Mouse (Mus musculus) embryonic fibroblast, embryonic 13.5 days (primary cell): Measurements from ENCODE around the gene Cdk15. TPM values are rescaled to one million over a fixed set of nuclear protein-coding genes. Genes with fewer than 3 reads are reported as not detected.

ENCODE experiments used
- H3K27ac ChIP-seq: 2 replicates; pipeline ENCODE4 v1.5.1; 2012; ENCODE audit warnings: low read length, control low read depth, inconsistent platforms; ENCODE audit not compliant: insufficient read depth
- H3K4me1 ChIP-seq: 2 replicates; pipeline ENCODE4 v1.6.1; 2011; ENCODE audit warnings: low read length; ENCODE audit not compliant: control insufficient read depth, insufficient read depth
- H3K4me3 ChIP-seq: 2 replicates; pipeline ENCODE4 v1.5.1; 2011; ENCODE audit warnings: mild to moderate bottlenecking, control low read depth, low read length; ENCODE audit not compliant: insufficient read depth
- CTCF ChIP-seq: IDR thresholded peaks from 2 replicates; pipeline ENCODE4 v1.5.1; 2011; ENCODE audit warnings: mild to moderate bottlenecking, control low read depth, low read length, moderate library complexity, borderline replicate concordance; ENCODE audit not compliant: insufficient read depth
- POLR2A ChIP-seq: IDR thresholded peaks from 2 replicates; pipeline ENCODE4 v1.6.1; 2011; ENCODE audit warnings: low read depth, mild to moderate bottlenecking, control low read depth, low read length, moderate library complexity
- polyA plus RNA-seq: library from polyadenylated mRNA; stranded (reverse); fragments of >200 nt; gene quantifications from 2 replicates; pipeline ENCODE4 v1.2.4, GENCODE M21; 2011; ENCODE audit warnings: low read depth; ENCODE audit not compliant: missing spikeins, insufficient read length

Cdk15 gene
- polyA plus RNA-seq, 1 experiment = 0.74 TPM

DNA sequence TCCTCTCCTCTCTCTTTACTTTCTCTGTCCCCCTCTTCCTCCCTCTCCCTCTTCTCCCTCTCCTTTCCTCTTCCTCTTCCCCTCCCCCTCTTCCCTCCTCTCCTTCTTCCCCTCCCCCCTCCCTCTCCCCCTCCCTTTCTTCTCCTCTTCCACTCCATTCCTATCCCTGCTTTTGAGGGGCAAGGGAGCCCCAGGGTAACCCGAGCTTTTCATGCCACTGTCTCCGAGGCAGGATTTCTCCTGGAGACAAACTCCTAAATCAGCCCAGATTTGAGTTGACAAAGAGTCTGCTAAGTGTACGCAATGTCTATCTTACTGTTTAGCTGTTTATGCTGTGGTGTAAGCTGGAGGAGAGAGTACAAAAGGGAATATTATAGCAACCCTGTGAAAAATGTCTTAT lies 85.0 kb downstream of the Cdk15 start:
- H3K27ac ChIP-seq = no peak overlapping the region

DNA sequence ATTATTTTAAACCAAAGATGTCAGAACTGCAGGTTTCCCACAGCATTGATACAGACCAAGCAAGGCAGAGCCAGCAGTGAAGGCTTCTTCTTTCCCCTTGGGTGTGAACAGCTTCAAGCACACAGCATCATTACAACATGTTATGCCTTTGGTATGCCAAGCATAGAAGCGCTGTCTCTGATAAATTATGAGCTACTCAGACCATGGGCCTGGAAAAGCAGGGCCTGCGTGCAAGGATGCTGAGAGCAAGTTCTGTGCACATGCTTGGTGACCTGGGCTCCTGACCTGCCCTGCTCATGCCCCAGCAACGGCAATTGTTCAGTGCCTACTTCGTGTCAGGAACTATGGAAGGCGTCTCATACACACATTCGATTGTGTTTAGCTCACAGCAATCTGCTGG lies 85.4 kb downstream of the Cdk15 start:
- Histone ChIP-seq H3K4me1 (peaks cover 3% of the 10 kb centered on the region; the same call in 1 of the 2 replicates), H3K27ac (no peak overlapping the region), H3K4me3 (no peak overlapping the region)
- TF ChIP-seq POLR2A (no peak), CTCF (no peak)

More for the DNA sequence above, 85.0 kb downstream of the Cdk15 start:
- peaks cover 3% of the 10 kb centered on the region; the same call in 1 of the 2 replicates for H3K4me1 ChIP-seq
- no peak overlapping the region for H3K4me3 ChIP-seq
- no peak for TF ChIP-seq POLR2A
- TF ChIP-seq CTCF = no peak

DNA sequence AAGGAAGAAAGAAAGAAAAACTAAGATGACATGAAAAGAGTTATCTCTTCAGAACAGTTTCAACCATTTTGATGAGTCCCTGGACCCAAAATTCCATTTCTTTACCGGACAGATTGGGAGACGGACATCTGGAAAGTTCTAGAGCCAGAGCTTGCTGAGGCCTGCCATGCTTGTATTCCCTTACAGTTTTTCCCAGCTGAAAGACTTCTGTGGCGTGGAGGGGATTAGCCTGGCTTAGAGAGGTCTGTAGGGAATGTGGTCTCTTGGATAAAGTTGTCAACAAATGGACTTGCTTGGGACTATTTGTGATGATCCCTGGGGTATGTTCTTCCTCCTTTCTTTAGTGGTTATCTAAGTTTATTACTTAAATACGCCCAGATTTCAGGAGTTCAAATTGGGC lies 96.0 kb downstream of the Cdk15 start:
- H3K27ac ChIP-seq = no peak overlapping the region
- no peak overlapping the region for H3K4me3 ChIP-seq
- peaks cover 4% of the 10 kb centered on the region; the same call in 1 of the 2 replicates for H3K4me1 ChIP-seq
- no peak for TF ChIP-seq POLR2A
- TF ChIP-seq CTCF = no peak

DNA sequence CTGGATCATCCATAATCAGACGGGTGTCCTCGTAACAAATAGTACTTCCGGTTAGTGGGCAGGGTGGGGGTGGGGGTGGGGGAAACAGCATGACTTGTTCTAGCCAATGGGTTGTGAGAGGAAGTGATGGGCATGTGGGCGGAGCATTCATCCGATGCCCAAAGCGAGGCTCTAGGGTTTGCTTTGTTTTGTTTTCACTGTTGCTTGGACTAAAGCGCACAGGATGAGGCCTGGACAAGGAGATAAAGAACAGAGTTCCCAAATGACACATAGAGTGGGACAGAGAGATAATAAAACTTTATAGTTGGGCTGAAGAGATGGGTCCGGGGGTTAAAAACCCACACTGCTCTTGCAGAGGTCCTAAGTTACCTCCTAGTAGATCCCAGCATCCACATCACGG lies 98.7 kb downstream of the Cdk15 start:
- H3K27ac ChIP-seq = no peak overlapping the region
- peaks cover 4% of the 10 kb centered on the region; the same call in 1 of the 2 replicates for H3K4me1 ChIP-seq
- no peak for TF ChIP-seq POLR2A
- TF ChIP-seq CTCF = no peak
- no peak overlapping the region for H3K4me3 ChIP-seq

DNA sequence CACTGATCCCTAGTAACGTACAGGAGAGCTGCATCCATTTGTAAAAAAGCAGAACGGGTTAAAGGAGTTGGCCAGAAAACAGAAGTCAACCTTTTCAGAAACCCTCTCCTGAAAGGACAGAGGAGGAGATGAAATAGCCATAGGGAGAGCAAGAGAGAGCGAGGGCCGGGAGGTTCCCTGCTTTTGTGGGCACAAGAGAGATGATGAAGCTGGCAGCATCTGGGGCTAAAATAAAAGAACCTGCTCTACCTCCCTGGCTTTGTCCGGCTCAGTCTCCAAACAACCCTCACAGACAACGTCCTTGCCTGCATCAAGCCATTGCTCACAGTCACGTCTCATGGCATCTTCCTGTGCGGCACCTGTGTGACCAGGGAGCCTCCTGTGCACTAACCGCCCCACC lies 102.4 kb downstream of the Cdk15 start:
- no peak for TF ChIP-seq CTCF
- Histone ChIP-seq H3K4me3 (no peak overlapping the region), H3K27ac (no peak overlapping the region), H3K4me1 (peaks cover 4% of the 10 kb centered on the region; the same call in 1 of the 2 replicates)

DNA sequence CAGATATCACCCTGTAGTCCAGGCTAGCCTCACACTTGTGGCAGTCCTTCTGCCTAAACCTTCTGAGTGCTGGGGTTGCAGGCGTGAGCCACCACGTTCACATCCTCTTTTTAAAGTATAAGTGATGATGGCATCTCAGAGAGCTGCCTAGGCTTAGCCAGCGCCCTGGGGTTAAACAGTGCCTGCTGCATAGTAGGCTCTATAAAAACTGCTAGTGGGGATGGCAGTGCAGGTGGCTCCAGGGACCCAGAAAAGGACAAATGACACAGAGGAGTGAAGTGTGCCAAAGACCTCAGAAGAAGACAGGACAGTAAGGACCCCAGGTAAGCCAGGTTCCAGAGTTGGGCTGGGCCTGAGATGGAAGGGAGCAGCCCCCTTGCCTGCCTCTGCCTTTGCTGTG lies 104.1 kb downstream of the Cdk15 start:
- H3K27ac ChIP-seq = no peak overlapping the region
- H3K4me1 ChIP-seq = peaks cover 4% of the 10 kb centered on the region; the same call in 1 of the 2 replicates
- no peak overlapping the region for H3K4me3 ChIP-seq
- no peak for TF ChIP-seq CTCF
- no peak for TF ChIP-seq POLR2A

DNA sequence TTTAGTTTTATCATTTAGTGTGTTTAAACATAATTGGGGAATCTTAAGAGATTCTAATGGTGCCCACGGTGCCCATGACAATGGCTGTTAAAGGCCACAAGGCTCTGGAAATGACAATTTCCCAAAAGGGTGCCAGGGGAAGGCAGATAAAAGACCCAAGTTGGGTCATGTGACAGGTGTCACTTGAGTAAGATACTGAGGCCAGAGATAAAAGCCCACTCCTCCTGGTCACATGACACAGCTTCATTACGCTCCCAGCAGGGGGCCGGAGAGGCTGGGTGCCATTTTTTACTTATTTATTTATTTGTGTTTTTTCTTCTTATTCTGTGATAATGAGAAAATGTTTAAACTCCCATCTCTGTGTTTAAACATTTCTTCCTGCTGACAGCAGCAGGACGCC lies 104.8 kb downstream of the Cdk15 start:
- H3K4me3 ChIP-seq = no peak overlapping the region
- TF ChIP-seq CTCF (no peak), POLR2A (no peak)
- H3K27ac ChIP-seq = no peak overlapping the region
- peaks cover 2% of the 10 kb centered on the region; the same call in 1 of the 2 replicates for H3K4me1 ChIP-seq

DNA sequence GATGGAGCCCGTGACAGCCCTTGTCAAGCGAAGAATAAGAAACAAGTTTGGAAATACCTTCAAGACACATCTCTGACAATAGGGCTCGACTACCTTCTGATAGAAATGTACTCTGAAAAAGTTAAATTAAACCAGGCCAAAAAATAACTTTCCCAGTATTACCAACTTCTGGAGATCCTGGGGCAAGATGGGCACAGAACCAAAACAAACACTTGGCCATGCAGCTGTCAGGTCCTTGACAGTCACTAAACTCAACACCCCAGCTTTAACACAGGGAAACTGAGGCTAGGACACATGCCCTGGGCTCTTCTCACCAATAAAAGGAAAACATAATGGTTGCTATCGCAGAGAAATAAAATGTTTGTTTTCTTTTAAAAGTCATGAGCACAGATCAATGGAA lies 105.3 kb downstream of the Cdk15 start:
- Histone ChIP-seq H3K4me3 (no peak overlapping the region), H3K4me1 (no peaks in the 10 kb centered on the region), H3K27ac (no peak overlapping the region)
- TF ChIP-seq CTCF (no peak), POLR2A (no peak)

DNA sequence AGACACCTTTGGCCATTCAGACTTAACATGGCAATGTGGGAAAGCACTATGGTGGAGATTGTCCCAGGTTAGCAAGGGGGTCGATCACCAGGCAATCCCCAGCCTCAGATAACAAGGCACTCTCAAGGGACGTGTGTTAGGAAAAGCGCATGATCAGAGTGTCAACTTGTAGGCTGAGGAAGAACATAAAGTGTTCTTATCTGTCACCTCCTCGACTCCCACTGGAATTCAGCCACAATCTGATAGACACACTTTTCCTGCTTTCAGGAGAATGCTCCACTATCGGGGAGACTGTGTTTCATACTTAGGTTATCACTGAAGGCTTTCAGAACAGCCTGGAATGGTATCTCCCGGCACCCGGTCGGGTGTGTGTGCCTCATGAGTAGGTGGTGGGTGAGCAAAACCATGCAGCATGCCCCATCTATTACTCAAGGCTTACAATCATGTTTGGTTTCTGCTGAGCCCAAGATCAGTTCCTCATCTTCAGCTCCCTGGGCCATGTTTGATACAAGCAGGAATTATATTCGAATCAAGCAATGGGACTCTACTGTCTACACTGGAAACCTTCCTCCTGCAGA lies 107.8 kb downstream of the Cdk15 start:
- H3K4me3 ChIP-seq = no peak overlapping the region
- H3K4me1 ChIP-seq = no peaks in the 10 kb centered on the region
- TF ChIP-seq CTCF (no peak), POLR2A (no peak)
- no peak overlapping the region for H3K27ac ChIP-seq

DNA sequence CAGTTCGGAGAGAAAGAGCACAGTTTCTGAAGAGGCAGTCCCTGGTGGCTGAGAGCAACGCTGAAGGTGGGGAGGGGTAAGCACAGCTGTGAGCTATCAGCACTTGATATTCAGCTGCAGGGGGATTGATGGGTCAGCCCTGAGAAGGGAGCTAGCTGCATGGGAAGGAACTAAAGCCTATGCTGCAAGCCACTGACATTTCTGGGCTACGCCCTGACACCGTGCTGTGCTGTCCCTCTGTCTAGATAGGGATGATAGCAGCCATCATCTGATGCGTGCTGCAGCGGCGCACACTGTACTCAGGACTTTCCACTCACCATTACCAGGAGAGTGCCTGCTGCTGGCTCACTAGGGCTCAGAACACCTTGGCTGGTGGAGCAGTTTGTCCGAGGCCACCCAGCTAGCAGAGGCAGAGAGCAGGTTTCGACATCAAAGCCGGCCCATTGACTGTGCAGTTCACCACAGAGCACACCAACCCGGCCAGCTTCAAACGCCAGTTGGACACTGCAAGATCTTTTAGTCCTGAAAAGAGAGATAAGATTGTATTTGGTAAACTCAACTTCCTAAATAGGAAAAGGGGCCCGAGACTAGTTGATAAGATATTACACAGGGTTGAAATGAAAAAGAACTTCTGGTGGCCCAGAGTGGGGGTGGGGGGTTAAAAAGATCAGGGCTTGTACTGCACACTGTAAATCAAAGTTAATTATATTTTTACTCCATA lies 111.4 kb downstream of the Cdk15 start:
- TF ChIP-seq CTCF (no peak), POLR2A (no peak)
- H3K4me1 ChIP-seq = no peaks in the 10 kb centered on the region
- no peak overlapping the region for H3K4me3 ChIP-seq
- no peak overlapping the region for H3K27ac ChIP-seq

DNA sequence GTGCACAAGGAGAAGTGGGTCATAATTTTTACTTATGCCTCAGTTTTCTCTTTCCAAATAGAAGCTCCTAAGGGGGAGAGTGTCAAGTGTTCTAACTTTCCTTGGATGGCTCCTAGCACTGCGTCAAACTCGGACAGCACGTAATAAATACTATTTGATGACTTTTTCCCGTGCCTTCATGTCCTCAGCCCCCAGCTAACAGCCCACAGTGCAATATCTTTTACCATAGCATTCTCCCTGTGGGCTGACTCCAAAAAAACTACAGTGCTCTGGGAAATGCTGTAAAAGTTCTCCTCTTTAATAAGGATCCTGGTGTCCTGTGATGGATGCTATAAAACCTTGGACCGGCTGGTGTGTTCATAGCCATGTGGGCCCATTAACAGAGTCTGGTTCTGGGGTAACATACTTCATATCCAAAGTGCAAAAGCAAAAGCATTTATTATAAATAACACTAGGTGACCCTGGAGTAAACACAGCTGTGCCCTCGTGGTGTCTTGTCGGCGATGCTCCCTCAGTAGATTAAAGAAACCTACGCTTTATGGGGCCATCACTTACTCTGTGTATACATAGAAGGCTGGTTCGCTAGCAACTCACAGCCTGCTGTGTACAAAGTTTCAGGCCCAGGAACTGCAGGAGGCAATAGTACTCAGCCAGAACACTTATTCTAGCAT lies 112.1 kb downstream of the Cdk15 start:
- no peaks in the 10 kb centered on the region for H3K4me1 ChIP-seq
- H3K4me3 ChIP-seq = no peak overlapping the region
- no peak for TF ChIP-seq CTCF
- no peak for TF ChIP-seq POLR2A
- H3K27ac ChIP-seq = no peak overlapping the region
